Mouse (Mus musculus): Measurements from ENCODE around the gene P2ry1. TPM values are rescaled to one million over a fixed set of nuclear protein-coding genes. Genes with fewer than 3 reads are reported as not detected.

Gene P2ry1
- 13.0 and 14.5 TPM in 2 replicates for polyA plus RNA-seq (2014; fragmentation: Nextera tagmentation; extraction: Ambion mirVana)

GRCm38 (mm10) chr3:61002587-61003501, at the start of gene P2ry1:
Gene P2ry1 (plus strand): TSS chr3:61002795.
- peaks cover 5% of the 10 kb centered on the region; the same call in 1 of the 2 replicates for H3K4me1 ChIP-seq (replicated peaks; ENCODE audit: control insufficient read depth, insufficient read depth, low read length)
- H3K9ac ChIP-seq (ENCODE audit: low read length) = peak within 1 kb of the TSS; percentile 52
- 0 out of 2 replicates have a peak, but pooled peaks cover 3% of the 10 kb centered on the region for H3K27me3 ChIP-seq (replicated peaks; ENCODE audit: control insufficient read depth, insufficient read depth, low read length)
- peak within 1 kb of the TSS; percentile 62; the same call in 1 of the 2 replicates for H3K27ac ChIP-seq (ENCODE audit: low read depth)
- H3K9me3 ChIP-seq (ENCODE audit: control insufficient read depth, low read length) = no peaks in the 10 kb centered on the region
- H3K4me2 ChIP-seq (ENCODE audit: low read length) = peak within 1 kb of the TSS; percentile 64
- DNase-seq (ENCODE audit: low spot score) (peak; percentile 92), ATAC-seq (replicated peaks; ENCODE audit: low FRiP score, low TSS enrichment, low read depth) (peak; percentile 99)
- H3K4me3 ChIP-seq (ENCODE audit: low read depth, low read length) = peak within 1 kb of the TSS; percentile 95
- H3K36me3 ChIP-seq (ENCODE audit: control insufficient read depth, insufficient read depth, low read length) = no peaks in the 10 kb centered on the region
- WGBS = under 1% methylated on average over 90 of the region's 90 CpGs

GRCm38 (mm10) chr3:60953199-60953736, 49.3 kb upstream of the P2ry1 start:
- H3K36me3 ChIP-seq (ENCODE audit: control insufficient read depth, insufficient read depth, low read length) = no peaks in the 10 kb centered on the region

DNA sequence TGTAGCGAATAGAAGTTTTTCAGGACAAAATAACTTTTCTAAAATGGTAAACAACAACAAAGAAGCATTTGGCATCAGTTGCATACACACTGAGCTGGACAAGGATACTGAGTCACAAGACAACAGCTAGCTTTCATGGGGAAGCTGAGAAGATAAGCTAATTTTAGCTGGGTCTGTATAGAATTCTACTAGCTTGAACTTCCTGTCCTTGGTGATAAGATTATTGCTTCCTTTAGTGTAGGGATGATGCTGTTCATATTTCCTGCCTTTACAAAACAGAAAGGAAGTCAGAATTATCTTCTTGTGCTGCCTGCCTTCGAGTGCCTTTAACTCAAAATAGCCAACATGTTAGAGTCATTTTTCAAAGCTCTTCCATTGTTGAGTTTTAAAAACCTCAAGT, 48.5 kb upstream of the P2ry1 start:
- H3K27ac ChIP-seq (ENCODE audit: low read depth) = no peak overlapping the region
- no peak for ATAC-seq (replicated peaks; ENCODE audit: low FRiP score, low TSS enrichment, low read depth)

More at GRCm38 (mm10) chr3:60953199-60953736, 49.3 kb upstream of the P2ry1 start:
- no peak for DNase-seq (ENCODE audit: low spot score)
- no peaks in the 10 kb centered on the region for H3K27me3 ChIP-seq (replicated peaks; ENCODE audit: control insufficient read depth, insufficient read depth, low read length)
- no peak overlapping the region for H3K9ac ChIP-seq (ENCODE audit: low read length)
- H3K4me2 ChIP-seq (ENCODE audit: low read length) = no peak overlapping the region
- H3K4me1 ChIP-seq (replicated peaks; ENCODE audit: control insufficient read depth, insufficient read depth, low read length) = no peaks in the 10 kb centered on the region
- no peaks in the 10 kb centered on the region for H3K9me3 ChIP-seq (ENCODE audit: control insufficient read depth, low read length)
- no peak overlapping the region for H3K4me3 ChIP-seq (ENCODE audit: low read depth, low read length)
- no peak for ATAC-seq (replicated peaks; ENCODE audit: low FRiP score, low TSS enrichment, low read depth)
- WGBS = 68% methylated on average over 5 of the region's 5 CpGs
- H3K27ac ChIP-seq (ENCODE audit: low read depth) = no peak overlapping the region

GRCm38 (mm10) chr3:60958769-60959168, 43.8 kb upstream of the P2ry1 start:
- Histone ChIP-seq H3K36me3 (ENCODE audit: control insufficient read depth, insufficient read depth, low read length) (no peaks in the 10 kb centered on the region), H3K4me2 (ENCODE audit: low read length) (no peak overlapping the region), H3K27ac (ENCODE audit: low read depth) (no peak overlapping the region), H3K9me3 (ENCODE audit: control insufficient read depth, low read length) (no peaks in the 10 kb centered on the region), H3K4me1 (replicated peaks; ENCODE audit: control insufficient read depth, insufficient read depth, low read length) (no peaks in the 10 kb centered on the region), H3K27me3 (replicated peaks; ENCODE audit: control insufficient read depth, insufficient read depth, low read length) (no peaks in the 10 kb centered on the region), H3K4me3 (ENCODE audit: low read depth, low read length) (no peak overlapping the region), H3K9ac (ENCODE audit: low read length) (no peak overlapping the region)
- ATAC-seq (replicated peaks; ENCODE audit: low FRiP score, low TSS enrichment, low read depth) = no peak
- no peak for DNase-seq (ENCODE audit: low spot score)
- WGBS = 78% methylated on average over 2 of the region's 2 CpGs

More for the DNA sequence above, 48.5 kb upstream of the P2ry1 start:
- no peaks in the 10 kb centered on the region for H3K4me1 ChIP-seq (replicated peaks; ENCODE audit: control insufficient read depth, insufficient read depth, low read length)
- no peak overlapping the region for H3K4me3 ChIP-seq (ENCODE audit: low read depth, low read length)
- no peak overlapping the region for H3K9ac ChIP-seq (ENCODE audit: low read length)
- no peaks in the 10 kb centered on the region for H3K36me3 ChIP-seq (ENCODE audit: control insufficient read depth, insufficient read depth, low read length)
- no peak overlapping the region for H3K4me2 ChIP-seq (ENCODE audit: low read length)
- 77% methylated on average over 2 of the region's 2 CpGs for WGBS
- H3K9me3 ChIP-seq (ENCODE audit: control insufficient read depth, low read length) = no peaks in the 10 kb centered on the region
- no peaks in the 10 kb centered on the region for H3K27me3 ChIP-seq (replicated peaks; ENCODE audit: control insufficient read depth, insufficient read depth, low read length)
- no peak for DNase-seq (ENCODE audit: low spot score)

DNA sequence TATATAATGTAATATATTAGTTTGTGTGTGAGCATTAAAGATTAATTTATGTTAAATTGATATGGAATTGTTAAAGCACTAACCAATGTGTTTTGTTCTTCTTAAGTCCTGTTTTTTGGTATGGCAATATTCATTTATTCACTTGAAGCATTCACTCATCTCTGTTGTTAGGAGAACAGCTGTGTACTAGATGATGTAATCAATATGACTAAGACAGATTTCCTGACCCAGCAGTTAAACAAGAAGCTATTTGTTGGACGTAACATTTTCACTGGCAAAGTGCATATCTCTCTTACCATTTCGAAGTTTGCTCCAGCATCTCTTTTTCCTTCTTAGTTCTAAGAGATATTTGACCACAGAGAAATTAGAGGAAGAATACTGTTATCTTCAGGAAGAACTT, 37.5 kb upstream of the P2ry1 start:
- no peak for ATAC-seq (replicated peaks; ENCODE audit: low FRiP score, low TSS enrichment, low read depth)
- no peak for DNase-seq (ENCODE audit: low spot score)
- WGBS = 58% methylated on average over 2 of the region's 2 CpGs

GRCm38 (mm10) chr3:60974944-60975343, 27.7 kb upstream of the P2ry1 start:
- Histone ChIP-seq H3K4me2 (ENCODE audit: low read length) (no peak overlapping the region), H3K9me3 (ENCODE audit: control insufficient read depth, low read length) (no peaks in the 10 kb centered on the region), H3K27ac (ENCODE audit: low read depth) (no peak overlapping the region), H3K4me1 (replicated peaks; ENCODE audit: control insufficient read depth, insufficient read depth, low read length) (no peaks in the 10 kb centered on the region), H3K9ac (ENCODE audit: low read length) (no peak overlapping the region), H3K4me3 (ENCODE audit: low read depth, low read length) (no peak overlapping the region), H3K27me3 (replicated peaks; ENCODE audit: control insufficient read depth, insufficient read depth, low read length) (no peaks in the 10 kb centered on the region), H3K36me3 (ENCODE audit: control insufficient read depth, insufficient read depth, low read length) (no peaks in the 10 kb centered on the region)
- WGBS = 86% methylated on average over 1 of the region's 1 CpGs
- DNase-seq (ENCODE audit: low spot score) (no peak), ATAC-seq (replicated peaks; ENCODE audit: low FRiP score, low TSS enrichment, low read depth) (no peak)

More for the DNA sequence above, 37.5 kb upstream of the P2ry1 start:
- Histone ChIP-seq H3K27ac (ENCODE audit: low read depth) (no peak overlapping the region), H3K9ac (ENCODE audit: low read length) (no peak overlapping the region), H3K4me1 (replicated peaks; ENCODE audit: control insufficient read depth, insufficient read depth, low read length) (no peaks in the 10 kb centered on the region), H3K4me3 (ENCODE audit: low read depth, low read length) (no peak overlapping the region), H3K9me3 (ENCODE audit: control insufficient read depth, low read length) (no peaks in the 10 kb centered on the region), H3K36me3 (ENCODE audit: control insufficient read depth, insufficient read depth, low read length) (no peaks in the 10 kb centered on the region), H3K4me2 (ENCODE audit: low read length) (no peak overlapping the region), H3K27me3 (replicated peaks; ENCODE audit: control insufficient read depth, insufficient read depth, low read length) (no peaks in the 10 kb centered on the region)

- no peak overlapping the region for H3K27ac ChIP-seq (ENCODE audit: low read depth)
- no peak for ATAC-seq (replicated peaks; ENCODE audit: low FRiP score, low TSS enrichment, low read depth)
- H3K9ac ChIP-seq (ENCODE audit: low read length) = no peak overlapping the region
- H3K9me3 ChIP-seq (ENCODE audit: control insufficient read depth, low read length) = no peaks in the 10 kb centered on the region
- 83% methylated on average over 3 of the region's 3 CpGs for WGBS
- DNase-seq (ENCODE audit: low spot score) = no peak
- H3K27me3 ChIP-seq (replicated peaks; ENCODE audit: control insufficient read depth, insufficient read depth, low read length) = no peaks in the 10 kb centered on the region
- no peak overlapping the region for H3K4me2 ChIP-seq (ENCODE audit: low read length)
- no peak overlapping the region for H3K4me3 ChIP-seq (ENCODE audit: low read depth, low read length)
- H3K36me3 ChIP-seq (ENCODE audit: control insufficient read depth, insufficient read depth, low read length) = no peaks in the 10 kb centered on the region
- no peaks in the 10 kb centered on the region for H3K4me1 ChIP-seq (replicated peaks; ENCODE audit: control insufficient read depth, insufficient read depth, low read length)
These were observed 20.5 kb upstream of the P2ry1 start for GRCm38 (mm10) chr3:60982109-60982508.

GRCm38 (mm10) chr3:60998064-60998463, 4.5 kb upstream of the P2ry1 start:
- DNase-seq (ENCODE audit: low spot score) (no peak), ATAC-seq (replicated peaks; ENCODE audit: low FRiP score, low TSS enrichment, low read depth) (no peak)
- Histone ChIP-seq H3K36me3 (ENCODE audit: control insufficient read depth, insufficient read depth, low read length) (no peaks in the 10 kb centered on the region), H3K4me2 (ENCODE audit: low read length) (no peak overlapping the region), H3K27me3 (replicated peaks; ENCODE audit: control insufficient read depth, insufficient read depth, low read length) (no peaks in the 10 kb centered on the region), H3K27ac (ENCODE audit: low read depth) (no peak overlapping the region), H3K4me1 (replicated peaks; ENCODE audit: control insufficient read depth, insufficient read depth, low read length) (no peaks in the 10 kb centered on the region), H3K4me3 (ENCODE audit: low read depth, low read length) (no peak overlapping the region), H3K9me3 (ENCODE audit: control insufficient read depth, low read length) (no peaks in the 10 kb centered on the region), H3K9ac (ENCODE audit: low read length) (no peak overlapping the region)
- WGBS = 81% methylated on average over 3 of the region's 3 CpGs
